Mouse (Mus musculus) kidney, embryonic 15.5 days (tissue): ENCODE results near the gene Myo18b. TPM values are rescaled to one million over a fixed set of nuclear protein-coding genes. Genes with fewer than 3 reads are reported as not detected.

Source experiments
- ATAC-seq: fragments of 200-750 bp; cut with Nextera tagmentation; replicated peaks from 2 replicates; pipeline ENCODE4 v1.8.0; 2017; ENCODE audit warnings: moderate TSS enrichment; ENCODE audit not compliant: low FRiP score
- H3K27ac ChIP-seq: fragments of 300-500 bp; sonication (generic); 2 replicates; pipeline ENCODE4 v1.5.1; 2015; ENCODE audit warnings: mild to moderate bottlenecking, inconsistent platforms
- H3K27me3 ChIP-seq: fragments of 300-500 bp; sonication (generic); 2 replicates; pipeline ENCODE4 v1.6.1; 2015; ENCODE audit warnings: inconsistent platforms
- H3K36me3 ChIP-seq: fragments of 300-500 bp; sonication (generic); 2 replicates; pipeline ENCODE4 v1.6.1; 2015; ENCODE audit warnings: inconsistent platforms
- H3K4me1 ChIP-seq: fragments of 300-500 bp; sonication (generic); 2 replicates; pipeline ENCODE4 v1.6.1; 2015; ENCODE audit warnings: inconsistent platforms
- H3K4me2 ChIP-seq: fragments of 300-500 bp; sonication (generic); 2 replicates; pipeline ENCODE4 v1.6.1; 2015; ENCODE audit warnings: moderate library complexity, mild to moderate bottlenecking, inconsistent platforms
- H3K4me3 ChIP-seq: fragments of 300-500 bp; sonication (generic); replicated peaks from 2 replicates; pipeline ENCODE4 v1.5.1; 2015; ENCODE audit warnings: mild to moderate bottlenecking, inconsistent platforms
- H3K9ac ChIP-seq: fragments of 300-500 bp; sonication (generic); 2 replicates; pipeline ENCODE4 v1.6.1; 2015; ENCODE audit warnings: mild to moderate bottlenecking, inconsistent platforms
- H3K9me3 ChIP-seq: fragments of 300-500 bp; sonication (generic); replicated peaks from 2 replicates; pipeline ENCODE4 v1.6.1; 2016; ENCODE audit warnings: inconsistent platforms
- WGBS: fragments of 180-500 bp; shearing (Covaris S2); methylation state at CpG from one replicate; pipeline ENCODE4 v1.1.7; 2015; ENCODE audit warnings: mixed read lengths; 5-methylcytosine and 5-hydroxymethylcytosine counted together
- polyA plus RNA-seq: library from polyadenylated mRNA; unstranded; fragments of >200 nt; fragmentation: Nextera tagmentation; extraction: Ambion mirVana; gene quantifications from 2 replicates; pipeline ENCODE4 v1.2.1, GENCODE M21; 2015

Myo18b gene
- polyA plus RNA-seq, 1 experiment from 2014 or later: 0.22 TPM

DNA sequence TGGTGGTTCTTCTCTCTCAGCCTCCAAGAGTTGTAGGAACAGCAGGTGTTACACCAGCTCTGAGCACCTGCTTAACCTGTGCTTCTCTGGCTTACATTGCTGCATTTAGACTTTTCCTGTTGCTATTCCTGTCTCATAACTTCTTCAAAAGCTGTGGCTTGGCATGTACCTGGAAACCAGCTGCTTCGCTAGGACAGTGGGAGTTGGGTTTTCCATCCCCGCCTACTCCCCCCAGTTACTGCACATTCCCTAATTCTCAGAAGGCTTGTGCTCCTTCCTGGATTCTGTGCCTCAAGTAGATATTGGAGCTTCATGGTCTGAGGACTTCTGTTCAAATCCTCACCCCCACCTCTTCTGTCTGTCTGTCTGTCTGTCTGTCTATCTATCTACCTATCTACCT lies 107.7 kb downstream of the Myo18b start:
- no peak for ATAC-seq
- no peaks in the 10 kb centered on the region for H3K36me3 ChIP-seq

GRCm38 (mm10) chr5:112786788-112787187 lies 109.4 kb downstream of the Myo18b start:
- Histone ChIP-seq H3K27me3 (no peaks in the 10 kb centered on the region), H3K4me3 (no peak overlapping the region), H3K9ac (no peak overlapping the region), H3K4me2 (no peak overlapping the region), H3K27ac (no peak overlapping the region), H3K36me3 (no peaks in the 10 kb centered on the region), H3K4me1 (peaks cover 2% of the 10 kb centered on the region; the same call in 1 of the 2 replicates), H3K9me3 (no peaks in the 10 kb centered on the region)
- WGBS: 89% methylated on average over 6 of the region's 6 CpGs
- ATAC-seq: no peak

More for the DNA sequence above, 107.7 kb downstream of the Myo18b start:
- H3K4me1 ChIP-seq: peaks cover 2% of the 10 kb centered on the region; the same call in 1 of the 2 replicates
- WGBS: 85% methylated on average over 2 of the region's 2 CpGs
- H3K4me2 ChIP-seq: no peak overlapping the region
- no peaks in the 10 kb centered on the region for H3K27me3 ChIP-seq
- no peak overlapping the region for H3K4me3 ChIP-seq
- no peak overlapping the region for H3K27ac ChIP-seq
- no peak overlapping the region for H3K9ac ChIP-seq
- H3K9me3 ChIP-seq: no peaks in the 10 kb centered on the region

DNA sequence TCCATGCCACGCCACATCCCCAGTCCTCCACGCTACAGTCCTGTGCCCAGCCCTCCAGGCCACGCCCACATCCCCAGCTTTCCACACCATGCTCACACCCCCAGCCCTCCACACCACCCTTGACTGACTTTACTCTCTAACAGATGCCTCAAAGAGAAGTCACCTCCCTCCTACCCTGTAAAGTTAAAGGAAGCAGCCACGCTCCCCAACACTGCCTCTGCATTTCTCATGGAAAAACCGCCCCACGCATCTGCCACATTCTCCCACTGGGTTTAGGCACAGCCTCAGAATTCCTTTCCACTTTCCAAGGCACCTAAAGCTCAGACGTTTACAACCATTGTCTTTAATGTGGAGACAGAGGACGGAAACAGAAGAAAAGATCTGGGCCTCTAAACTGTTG lies 110.1 kb downstream of the Myo18b start:
- no peak overlapping the region for H3K4me2 ChIP-seq
- H3K9ac ChIP-seq: no peak overlapping the region
- no peak for ATAC-seq
- WGBS: 62% methylated on average over 8 of the region's 8 CpGs
- no peak overlapping the region for H3K4me3 ChIP-seq
- H3K27ac ChIP-seq: no peak overlapping the region
- no peaks in the 10 kb centered on the region for H3K27me3 ChIP-seq
- H3K9me3 ChIP-seq: no peaks in the 10 kb centered on the region
- H3K4me1 ChIP-seq: peaks cover 2% of the 10 kb centered on the region; the same call in 1 of the 2 replicates
- H3K36me3 ChIP-seq: no peaks in the 10 kb centered on the region

- Histone ChIP-seq H3K36me3 (no peaks in the 10 kb centered on the region), H3K9ac (no peak overlapping the region), H3K9me3 (no peaks in the 10 kb centered on the region), H3K4me3 (no peak overlapping the region), H3K4me2 (no peak overlapping the region), H3K27me3 (no peaks in the 10 kb centered on the region), H3K4me1 (peaks cover 2% of the 10 kb centered on the region; the same call in 1 of the 2 replicates), H3K27ac (no peak overlapping the region)
- WGBS: 86% methylated on average over 7 of the region's 7 CpGs
- ATAC-seq: no peak
These were observed 114.4 kb downstream of the Myo18b start for GRCm38 (mm10) chr5:112781719-112782118.

- Histone ChIP-seq H3K36me3 (no peaks in the 10 kb centered on the region), H3K27ac (no peak overlapping the region), H3K9ac (no peak overlapping the region), H3K4me2 (no peak overlapping the region), H3K4me1 (peaks cover 2% of the 10 kb centered on the region; the same call in 1 of the 2 replicates), H3K9me3 (no peaks in the 10 kb centered on the region), H3K27me3 (no peaks in the 10 kb centered on the region), H3K4me3 (no peak overlapping the region)
- 93% methylated on average over 4 of the region's 4 CpGs for WGBS
- no peak for ATAC-seq
These were observed 114.9 kb downstream of the Myo18b start for GRCm38 (mm10) chr5:112781231-112781630.

GRCm38 (mm10) chr5:112780383-112780782 lies 115.8 kb downstream of the Myo18b start:
- no peak for ATAC-seq
- Histone ChIP-seq H3K9ac (no peak overlapping the region), H3K4me1 (peaks cover 2% of the 10 kb centered on the region; the same call in 1 of the 2 replicates), H3K9me3 (no peaks in the 10 kb centered on the region), H3K4me3 (no peak overlapping the region), H3K4me2 (no peak overlapping the region), H3K27me3 (0 out of 2 replicates have a peak, but pooled peaks cover under 1% of the 10 kb centered on the region), H3K27ac (no peak overlapping the region), H3K36me3 (no peaks in the 10 kb centered on the region)
- WGBS: 69% methylated on average over 5 of the region's 5 CpGs

DNA sequence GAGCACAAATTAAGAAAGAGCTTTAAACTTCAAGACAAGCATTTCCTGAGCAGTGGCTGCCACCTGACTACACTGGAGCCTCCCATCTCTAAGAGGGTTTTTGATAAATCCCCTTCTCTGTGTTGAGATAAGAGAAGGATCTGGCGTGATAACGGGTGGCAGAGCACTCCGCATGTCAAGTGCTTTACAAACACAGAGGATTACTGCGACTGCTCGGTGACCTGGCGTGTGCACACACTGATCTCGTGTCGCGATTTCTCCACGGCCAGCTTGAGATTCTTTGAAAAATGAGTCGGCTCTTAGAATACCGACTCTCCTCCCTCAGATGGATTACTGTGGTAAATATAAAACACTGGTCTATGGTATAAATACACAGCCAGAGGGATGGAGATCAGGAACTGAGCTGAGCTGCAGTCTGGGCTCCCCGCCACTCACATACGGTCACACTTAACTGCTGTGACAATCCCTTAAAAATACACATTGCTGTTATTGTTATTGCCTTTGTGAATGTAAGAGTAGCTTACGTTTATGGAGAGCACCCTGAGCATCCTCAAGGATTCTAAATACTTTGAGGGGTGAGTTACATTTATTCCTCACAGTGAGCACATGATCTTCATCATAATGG lies 119.3 kb downstream of the Myo18b start:
- ATAC-seq: no peak
- 60% methylated on average over 15 of the region's 15 CpGs for WGBS
- H3K27me3 ChIP-seq: peaks cover 14% of the 10 kb centered on the region
- no peak overlapping the region for H3K27ac ChIP-seq
- no peak overlapping the region for H3K4me2 ChIP-seq
- no peak overlapping the region for H3K9ac ChIP-seq
- no peaks in the 10 kb centered on the region for H3K9me3 ChIP-seq
- no peak overlapping the region for H3K4me3 ChIP-seq
- H3K36me3 ChIP-seq: no peaks in the 10 kb centered on the region
- no peaks in the 10 kb centered on the region for H3K4me1 ChIP-seq

GRCm38 (mm10) chr5:112773429-112773828 lies 122.7 kb downstream of the Myo18b start:
- WGBS: 58% methylated on average over 4 of the region's 4 CpGs
- Histone ChIP-seq H3K36me3 (no peaks in the 10 kb centered on the region), H3K4me3 (no peak overlapping the region), H3K9me3 (no peaks in the 10 kb centered on the region), H3K27ac (no peak overlapping the region), H3K9ac (no peak overlapping the region), H3K4me2 (no peak overlapping the region), H3K4me1 (peaks cover 16% of the 10 kb centered on the region), H3K27me3 (peaks cover 16% of the 10 kb centered on the region)
- no peak for ATAC-seq

DNA sequence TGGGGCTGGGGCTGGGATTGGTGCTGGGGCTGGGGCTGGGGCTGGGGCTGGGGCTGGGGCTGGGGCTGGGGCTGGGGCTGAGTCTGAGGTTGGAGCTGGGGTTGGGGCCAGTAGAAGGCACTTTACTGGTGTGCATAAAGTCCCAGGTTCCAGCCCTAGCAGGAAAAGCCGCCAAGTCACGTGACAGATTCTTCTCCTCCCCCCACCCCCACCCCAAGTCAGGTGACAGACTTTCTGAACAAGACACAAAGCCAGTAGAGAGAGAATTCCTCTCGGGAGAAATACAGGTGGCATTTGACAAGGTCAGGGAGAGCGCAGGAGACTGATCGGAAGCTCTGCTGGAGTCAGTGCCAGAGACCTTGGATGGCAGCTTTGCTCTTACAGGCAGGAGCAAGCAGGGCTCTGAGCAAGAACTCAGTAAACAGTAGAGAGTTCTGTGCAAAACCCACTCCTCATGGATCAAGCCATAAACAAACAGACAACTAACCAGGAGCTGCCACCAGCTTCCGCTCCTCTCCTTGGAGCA lies 124.7 kb downstream of the Myo18b start:
- ATAC-seq: no peak
- no peaks in the 10 kb centered on the region for H3K36me3 ChIP-seq
- H3K4me3 ChIP-seq: no peak overlapping the region
- no peaks in the 10 kb centered on the region for H3K9me3 ChIP-seq
- WGBS: 54% methylated on average over 6 of the region's 6 CpGs
- no peak overlapping the region for H3K4me2 ChIP-seq
- H3K9ac ChIP-seq: no peak overlapping the region
- H3K27ac ChIP-seq: no peak overlapping the region
- H3K4me1 ChIP-seq: peaks cover 16% of the 10 kb centered on the region
- H3K27me3 ChIP-seq: peaks cover 16% of the 10 kb centered on the region

- ATAC-seq: peak; percentile 26; the same call in 1 of the 2 replicates
- whole genome bisulfite sequencing: 12% methylated on average over 4 of the region's 4 CpGs
These were observed 126.4 kb downstream of the Myo18b start for GRCm38 (mm10) chr5:112769721-112770119.

GRCm38 (mm10) chr5:112769020-112769720 lies 127.0 kb downstream of the Myo18b start:
- H3K36me3 ChIP-seq: no peaks in the 10 kb centered on the region
- 26% methylated on average over 11 of the region's 11 CpGs for WGBS
- peaks cover 16% of the 10 kb centered on the region for H3K4me1 ChIP-seq
- H3K9me3 ChIP-seq: no peaks in the 10 kb centered on the region
- H3K4me2 ChIP-seq: no peak overlapping the region; the same call in 1 of the 2 replicates
- H3K27me3 ChIP-seq: peaks cover 13% of the 10 kb centered on the region
- H3K9ac ChIP-seq: no peak overlapping the region
- no peak overlapping the region for H3K4me3 ChIP-seq
- peak; percentile 69 for ATAC-seq
- no peak overlapping the region for H3K27ac ChIP-seq

More at GRCm38 (mm10) chr5:112769721-112770119, 126.4 kb downstream of the Myo18b start:
- Histone ChIP-seq H3K4me1 (peaks cover 16% of the 10 kb centered on the region), H3K9me3 (no peaks in the 10 kb centered on the region), H3K4me2 (no peak overlapping the region), H3K36me3 (no peaks in the 10 kb centered on the region), H3K4me3 (no peak overlapping the region), H3K27ac (no peak overlapping the region), H3K27me3 (peaks cover 13% of the 10 kb centered on the region), H3K9ac (no peak overlapping the region)

DNA sequence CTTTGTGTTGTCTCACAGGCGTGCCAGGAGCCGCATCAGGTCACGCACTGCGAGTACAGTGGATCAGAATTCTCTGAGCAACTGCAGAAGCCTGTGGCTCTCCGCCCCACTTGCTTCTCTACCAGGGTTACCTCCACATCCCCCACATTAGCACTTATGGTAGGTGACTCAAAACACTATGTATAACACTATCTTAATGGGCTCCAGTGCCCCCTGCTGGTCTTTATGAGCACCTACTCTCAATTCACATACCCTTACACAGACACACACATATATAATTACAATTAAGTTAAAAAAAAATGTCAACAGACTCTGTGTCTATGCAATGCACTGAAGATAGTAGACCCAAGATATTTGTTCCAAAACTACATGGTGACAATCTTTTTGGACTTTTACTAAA lies 127.6 kb downstream of the Myo18b start:
- no peak for ATAC-seq
- Histone ChIP-seq H3K9me3 (no peaks in the 10 kb centered on the region), H3K4me2 (no peak overlapping the region), H3K9ac (no peak overlapping the region), H3K27ac (no peak overlapping the region), H3K4me1 (peaks cover 16% of the 10 kb centered on the region), H3K36me3 (no peaks in the 10 kb centered on the region), H3K4me3 (no peak overlapping the region), H3K27me3 (peaks cover 13% of the 10 kb centered on the region)
- WGBS: 85% methylated on average over 5 of the region's 5 CpGs
